Mouse (Mus musculus): ENCODE measurements around the gene Chd2. TPM values are rescaled to one million over a fixed set of nuclear protein-coding genes. Genes with fewer than 3 reads are reported as not detected.

Chd2 gene
- total RNA-seq, 4 experiments from 2014 or later: 42.5 to 70.6 (median 55.4) TPM

DNA sequence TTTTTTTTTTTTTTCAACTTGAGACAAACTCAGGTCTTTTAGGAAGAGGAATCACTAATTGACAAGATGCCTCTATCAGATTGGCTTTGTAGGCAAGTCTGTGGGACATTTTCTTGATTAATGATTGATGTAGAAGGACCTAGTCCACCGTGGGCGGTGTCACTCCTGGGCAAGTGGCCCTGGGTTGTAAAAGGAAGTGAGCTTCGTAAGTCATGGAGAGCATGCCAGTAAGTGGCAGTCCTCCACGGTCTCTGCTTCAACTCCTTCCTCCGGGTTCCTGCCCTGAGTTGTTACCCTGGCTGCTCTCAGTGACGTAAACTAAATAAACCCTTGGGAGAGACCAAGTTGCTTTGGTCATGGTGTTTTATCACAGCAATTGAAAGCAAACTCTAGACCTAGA lies 22.5 kb upstream of the Chd2 start:
- DNase-seq (ENCODE audit: low spot score in 2 of 2): no peak

DNA sequence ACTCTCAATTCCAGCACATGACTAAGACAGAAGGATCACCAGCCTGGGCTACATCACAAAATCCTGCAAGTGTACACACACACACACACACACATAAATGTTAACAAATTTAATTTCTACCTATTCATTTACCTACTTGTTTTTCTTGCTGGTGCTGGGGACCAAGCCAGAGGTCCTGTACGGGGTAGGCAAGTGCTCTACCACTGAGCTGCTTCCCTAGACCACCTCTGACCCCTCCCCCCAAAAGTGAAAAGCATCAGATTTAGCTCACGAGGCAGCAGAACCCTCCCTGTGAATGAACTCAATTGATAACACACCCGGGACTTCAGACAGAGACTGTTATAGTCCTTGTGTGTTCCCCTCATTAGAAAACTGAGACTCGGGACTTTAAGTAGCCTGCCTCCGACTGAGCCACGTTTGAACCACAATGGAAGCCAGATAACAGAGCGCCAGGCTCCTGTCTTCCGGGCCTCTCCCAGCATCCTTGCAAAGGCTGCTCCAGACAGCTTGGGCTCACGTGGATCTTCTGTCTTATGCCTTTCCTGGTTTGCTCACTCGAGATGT lies 19.9 kb upstream of the Chd2 start:
- DNase-seq (ENCODE audit: low spot score in 2 of 2): no peak

DNA sequence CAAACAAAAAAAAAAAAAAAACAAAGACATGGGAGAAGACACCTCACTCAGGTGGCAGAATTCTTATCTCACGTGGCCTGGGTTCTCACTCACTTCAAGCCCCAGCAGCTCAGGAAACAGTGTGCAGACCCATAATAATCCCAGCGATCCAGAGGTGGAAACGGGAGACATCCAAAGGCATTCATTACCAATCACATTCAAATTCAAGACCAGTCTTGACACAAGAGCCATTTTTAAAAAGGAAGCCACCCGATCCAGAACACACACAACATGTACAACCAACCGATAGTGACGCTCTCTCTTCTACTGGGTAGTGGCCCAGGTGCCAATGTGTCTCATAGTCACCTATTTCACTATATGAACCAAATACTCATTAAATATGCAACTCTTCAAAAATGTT lies 19.2 kb upstream of the Chd2 start:
- DNase-seq (ENCODE audit: low spot score in 2 of 2): no peak

DNA sequence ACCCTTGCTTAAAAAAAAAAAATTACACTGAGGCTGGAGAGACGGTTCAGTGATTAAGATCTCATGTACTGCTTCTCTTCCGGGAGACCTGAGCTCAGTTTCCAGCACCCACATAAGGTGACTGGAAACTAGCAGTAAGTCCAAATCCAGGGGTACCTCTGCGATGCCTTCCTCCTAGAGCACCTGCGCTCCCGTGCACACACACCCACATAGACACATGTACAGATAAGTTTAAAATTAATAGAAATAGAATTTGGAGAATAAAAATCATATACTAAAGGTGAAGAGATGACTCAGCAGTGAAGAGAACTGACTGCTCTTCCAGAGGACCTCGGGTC lies 18.2 kb upstream of the Chd2 start:
- no peak for DNase-seq (ENCODE audit: low spot score in 2 of 2)

DNA sequence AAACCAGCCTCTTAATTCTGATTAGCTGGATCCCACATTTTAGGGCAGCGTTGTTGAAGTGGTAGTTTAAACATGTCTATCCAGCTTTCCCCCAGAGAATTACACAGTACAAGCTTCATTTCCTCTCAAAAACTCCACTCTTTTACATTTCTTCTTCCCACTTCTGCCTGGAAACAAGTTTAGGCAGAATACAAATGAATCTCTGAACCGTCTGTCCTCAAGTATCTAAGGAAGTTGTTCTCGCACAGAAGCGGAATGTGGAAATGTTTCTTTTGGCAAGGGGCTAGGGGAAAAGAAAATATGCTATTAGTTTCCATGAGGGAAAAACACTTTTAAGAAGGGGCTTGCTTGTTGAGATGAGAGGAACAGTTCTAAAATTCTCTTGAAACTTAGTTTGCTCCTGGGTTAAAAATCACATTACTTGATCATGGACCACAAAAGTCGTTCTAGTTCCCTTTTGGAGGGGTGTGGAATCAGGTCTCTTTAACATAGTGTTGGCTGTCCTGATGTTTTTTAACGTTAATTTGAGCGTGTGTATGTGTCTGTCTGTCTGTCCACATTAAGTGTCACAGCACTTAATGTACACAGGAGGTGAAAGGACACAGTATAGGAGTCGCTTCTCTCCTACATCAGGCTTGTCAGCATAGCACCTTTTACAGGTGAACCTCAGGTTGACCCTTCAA lies 17.7 kb upstream of the Chd2 start:
- DNase-seq (ENCODE audit: low spot score in 2 of 2): no peak

DNA sequence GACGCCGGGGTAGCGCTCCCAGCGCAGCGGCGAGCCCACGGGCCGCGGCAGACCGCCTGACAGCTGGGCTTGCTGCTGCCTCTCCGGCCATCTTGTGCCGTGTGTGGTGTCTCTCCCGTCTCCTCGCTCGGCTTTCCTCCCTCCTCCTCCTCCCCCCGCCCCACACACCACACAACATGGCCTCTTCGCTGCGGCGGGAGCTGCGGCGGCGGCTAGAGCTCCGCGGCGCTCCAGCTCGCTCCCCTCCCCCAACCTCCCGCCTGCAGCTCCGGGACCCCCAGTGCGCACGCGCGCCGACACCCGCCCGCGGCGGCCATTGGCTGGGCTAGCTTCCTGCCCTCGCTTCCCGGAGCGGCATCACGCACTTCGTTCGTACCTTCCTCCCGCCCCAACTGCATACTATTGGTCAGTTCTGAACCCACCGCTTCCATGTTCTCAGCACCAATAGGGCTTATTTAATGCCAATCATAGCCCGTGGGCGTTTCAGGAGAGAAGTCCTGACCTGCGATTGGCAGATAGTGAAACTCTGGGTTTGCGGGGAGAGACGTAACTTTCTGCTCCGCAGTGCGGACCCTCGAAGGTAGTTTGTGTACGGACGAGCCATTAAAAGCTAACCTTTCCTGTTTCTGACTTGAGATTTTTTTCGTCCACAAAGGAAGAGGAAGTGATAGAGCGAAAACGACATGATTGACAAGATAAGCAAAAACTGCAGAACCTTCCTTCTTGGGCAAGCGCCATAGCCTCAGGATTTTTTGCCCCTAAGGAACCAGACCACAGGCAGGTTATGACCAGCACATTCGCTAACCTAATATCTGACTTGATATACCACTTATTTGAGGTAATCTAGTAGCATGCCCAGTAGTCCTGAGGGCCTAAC lies 16.9 kb upstream of the Chd2 start:
- DNase-seq (ENCODE audit: low spot score in 2 of 2): peak; percentile 99 to 100

DNA sequence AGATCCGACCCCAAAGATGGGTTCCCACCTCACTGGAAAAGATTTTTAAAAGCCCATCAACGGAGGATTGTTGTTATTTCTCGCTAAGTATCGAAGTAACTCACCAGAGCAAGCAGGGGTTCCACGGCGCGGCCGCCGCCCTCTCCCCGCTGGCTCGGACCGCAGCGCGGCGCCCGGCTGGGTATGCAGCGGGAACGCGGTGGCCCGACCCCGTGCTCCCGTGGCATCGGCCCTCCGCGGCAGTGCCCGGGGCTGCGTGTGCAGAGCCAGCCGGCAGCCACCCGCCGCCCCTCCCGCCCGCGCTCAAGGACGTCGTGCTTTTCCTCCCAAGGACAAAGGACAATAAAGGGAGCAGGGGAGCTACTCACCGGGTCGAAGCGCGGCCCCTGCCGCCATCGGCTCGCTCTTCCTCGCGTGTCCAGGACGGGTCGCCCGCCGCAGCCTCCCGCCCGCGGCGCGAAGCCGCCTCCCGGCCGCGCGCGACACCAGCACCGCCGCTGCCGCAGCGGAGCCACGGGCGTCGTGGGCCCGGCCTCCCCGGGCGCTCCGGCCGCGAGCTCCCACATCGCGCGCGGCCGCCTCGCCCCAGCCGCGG lies 16.1 kb upstream of the Chd2 start:
- peak in 1 of 2 experiments; percentile 26 for DNase-seq (ENCODE audit: low spot score in 2 of 2)

DNA sequence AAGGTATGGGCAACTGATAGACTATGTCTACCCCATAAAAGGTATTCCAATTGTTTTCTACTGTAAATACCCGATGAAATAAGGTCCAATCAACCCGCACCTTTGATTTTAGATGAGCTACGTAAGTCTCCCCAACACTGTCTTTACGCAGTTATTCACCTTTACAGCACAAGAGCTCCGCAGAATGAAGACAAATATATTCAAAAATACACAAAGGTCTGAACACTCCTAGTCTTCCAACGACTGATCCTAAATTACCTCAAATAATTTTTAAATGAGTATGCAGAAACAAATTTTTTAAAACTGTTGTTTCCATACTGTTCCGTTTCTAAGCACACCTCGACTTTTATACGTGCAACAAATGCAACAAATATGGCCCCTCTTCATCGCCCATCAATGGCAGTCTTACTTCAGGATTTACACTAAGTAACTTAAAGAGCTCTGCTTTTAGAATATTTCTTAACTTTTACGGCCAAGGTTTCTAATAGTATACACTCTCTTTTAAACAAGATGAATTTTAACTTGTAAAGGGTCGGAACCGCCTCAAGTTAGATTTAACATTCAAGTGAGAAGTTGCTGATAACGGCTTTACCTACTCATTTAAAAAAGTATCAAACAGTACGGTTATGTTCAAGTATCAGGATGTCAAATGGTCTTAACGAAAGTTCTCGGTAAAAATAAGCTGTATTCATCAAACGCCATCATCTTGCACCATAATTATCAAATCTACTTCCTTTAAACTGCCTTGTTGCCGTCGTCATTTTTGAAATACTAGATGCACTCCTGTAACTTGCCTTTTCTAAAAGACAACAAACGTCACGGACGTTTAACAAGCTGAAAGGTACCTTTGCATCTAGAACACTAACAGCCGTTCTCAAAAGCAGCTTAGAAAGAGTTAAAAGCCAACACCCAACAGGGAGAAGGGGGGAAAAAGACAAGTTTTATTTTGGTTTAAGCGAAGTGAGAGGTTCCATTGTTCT lies 15.3 kb upstream of the Chd2 start:
- DNase-seq (ENCODE audit: low spot score in 2 of 2): no peak

DNA sequence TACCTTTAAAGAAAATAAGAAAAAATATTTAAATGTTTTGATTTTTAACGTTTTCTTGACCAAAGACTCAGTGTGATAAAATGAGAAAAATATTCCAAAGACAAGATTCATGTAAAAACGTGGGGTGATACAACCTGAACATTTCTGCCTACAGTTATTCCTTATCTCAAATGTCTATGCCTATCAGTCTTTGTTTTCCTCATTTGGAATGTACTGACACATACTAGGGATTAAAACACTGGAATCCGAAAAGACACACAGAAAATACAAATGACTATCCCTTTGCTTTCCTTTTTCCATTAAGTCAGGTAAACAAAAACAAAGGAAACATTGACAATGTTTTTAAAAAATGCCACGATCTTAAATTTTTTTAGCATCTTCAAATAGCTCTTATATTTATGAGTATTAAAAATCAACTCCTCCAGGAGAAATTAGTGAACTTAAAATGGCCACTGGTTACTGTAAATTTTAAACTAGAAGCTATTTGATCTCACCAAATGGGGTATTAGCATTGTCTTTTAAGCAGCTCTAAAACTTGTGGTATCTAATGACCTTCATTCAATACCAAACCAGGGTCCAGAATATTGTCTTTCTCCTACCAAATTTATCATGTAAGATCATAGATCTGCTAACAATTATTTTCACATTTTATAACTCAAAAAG lies 14.4 kb upstream of the Chd2 start:
- no peak for DNase-seq (ENCODE audit: low spot score in 2 of 2)

DNA sequence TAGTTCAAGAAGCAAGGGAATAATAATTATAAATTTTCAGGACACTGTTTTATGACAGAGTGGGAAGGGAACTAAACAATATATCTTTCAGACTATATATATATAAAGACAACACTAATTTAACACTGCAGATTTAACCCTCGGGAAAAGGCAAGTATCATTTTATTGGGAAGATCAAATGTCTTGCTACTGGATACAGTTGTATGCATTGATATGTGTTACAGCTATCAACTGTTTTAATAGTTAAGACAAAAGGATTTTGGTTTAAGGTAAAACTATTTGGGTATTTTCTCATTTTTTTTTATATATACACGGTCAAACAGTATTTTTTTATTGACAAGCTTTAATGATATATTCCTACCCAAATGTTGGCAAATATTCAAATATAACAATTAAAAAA lies 13.2 kb upstream of the Chd2 start:
- no peak for DNase-seq (ENCODE audit: low spot score in 2 of 2)

DNA sequence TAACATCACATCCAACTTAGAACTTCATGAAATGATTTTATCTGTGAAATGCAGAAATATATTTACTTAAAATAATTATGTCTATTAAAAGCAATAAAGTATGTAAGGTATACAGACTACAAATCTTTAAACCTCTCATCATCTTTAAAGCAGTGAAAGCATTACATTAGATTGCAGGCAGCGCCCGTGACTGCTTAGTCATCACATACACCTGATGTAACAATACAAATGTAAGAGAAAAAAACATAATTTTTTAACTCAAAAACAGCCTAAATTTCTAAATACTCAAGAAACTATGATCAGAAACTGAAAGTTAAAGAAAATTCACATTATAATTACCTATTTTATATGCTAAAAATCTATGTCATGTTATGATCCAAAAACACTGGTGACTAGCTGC lies 11.5 kb upstream of the Chd2 start:
- DNase-seq (ENCODE audit: low spot score in 2 of 2): no peak

DNA sequence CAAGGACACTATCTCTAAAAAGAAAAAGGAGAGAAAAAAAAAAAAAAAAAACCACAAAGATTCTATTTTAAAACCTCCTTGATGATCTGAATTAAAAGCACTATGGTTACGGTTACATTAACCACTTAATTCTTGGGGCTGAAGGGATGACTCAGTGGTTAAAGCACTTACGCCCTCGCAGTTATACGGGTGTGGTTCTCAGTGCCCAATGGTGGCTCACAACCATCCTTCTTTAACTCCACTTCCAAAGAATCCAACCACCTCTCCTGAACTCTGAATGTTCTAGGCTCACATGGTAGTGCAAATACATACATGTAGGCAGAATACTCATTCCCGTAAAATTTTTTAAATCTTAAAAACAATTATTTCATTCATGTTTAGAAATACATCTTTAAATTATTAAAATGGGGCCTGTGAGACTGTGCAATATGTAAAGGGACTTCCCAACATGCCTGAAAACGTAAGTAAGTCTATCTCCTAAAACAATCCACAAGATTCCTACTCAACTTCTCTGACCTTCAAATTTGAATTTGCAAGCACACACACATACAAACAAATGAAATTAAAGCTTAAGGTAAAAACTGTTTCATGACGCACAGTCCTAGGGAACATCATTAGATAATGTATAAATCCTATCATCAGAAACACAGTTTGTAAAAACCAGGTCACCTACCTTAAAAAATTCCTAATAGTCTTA lies 10.6 kb upstream of the Chd2 start:
- no peak for DNase-seq (ENCODE audit: low spot score in 2 of 2)

DNA sequence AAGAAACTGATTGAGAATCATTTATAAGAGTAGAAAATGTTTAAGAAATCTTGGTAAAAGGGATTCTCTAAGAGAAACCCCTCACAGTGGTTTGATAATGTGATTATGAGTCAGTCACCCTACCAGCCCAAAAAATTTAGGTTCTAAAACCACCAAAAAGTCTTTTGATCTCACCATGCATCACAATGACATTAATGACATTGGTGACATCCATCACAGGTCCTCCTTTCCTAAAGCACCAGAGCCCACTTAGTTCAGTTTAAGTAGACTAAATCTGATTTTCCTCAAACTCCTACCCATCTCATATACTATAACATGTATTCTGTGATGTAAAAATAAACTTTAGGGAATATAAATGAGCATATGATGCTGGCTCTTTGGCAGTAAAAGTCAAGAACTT lies 9.7 kb upstream of the Chd2 start:
- DNase-seq (ENCODE audit: low spot score in 2 of 2): no peak

DNA sequence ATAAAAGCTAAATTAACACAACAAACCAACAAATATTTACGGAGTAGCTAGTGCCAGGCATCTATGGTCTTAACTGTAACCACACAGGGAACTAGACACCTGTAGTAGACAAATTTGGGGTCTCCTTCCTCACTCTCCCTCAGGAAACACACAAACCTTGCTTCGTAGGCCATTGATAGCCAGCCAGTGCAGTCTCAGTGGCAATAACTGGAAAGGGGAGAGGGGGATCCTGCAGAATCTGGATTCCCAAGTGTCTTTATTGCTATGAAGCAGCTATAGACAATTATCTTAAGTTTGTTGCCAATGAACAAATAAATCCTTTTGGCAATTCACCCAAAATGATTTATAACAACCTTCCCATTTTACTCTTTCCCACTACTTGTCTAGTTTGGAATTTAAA lies 6.4 kb upstream of the Chd2 start:
- no peak for DNase-seq (ENCODE audit: low spot score in 2 of 2)

DNA sequence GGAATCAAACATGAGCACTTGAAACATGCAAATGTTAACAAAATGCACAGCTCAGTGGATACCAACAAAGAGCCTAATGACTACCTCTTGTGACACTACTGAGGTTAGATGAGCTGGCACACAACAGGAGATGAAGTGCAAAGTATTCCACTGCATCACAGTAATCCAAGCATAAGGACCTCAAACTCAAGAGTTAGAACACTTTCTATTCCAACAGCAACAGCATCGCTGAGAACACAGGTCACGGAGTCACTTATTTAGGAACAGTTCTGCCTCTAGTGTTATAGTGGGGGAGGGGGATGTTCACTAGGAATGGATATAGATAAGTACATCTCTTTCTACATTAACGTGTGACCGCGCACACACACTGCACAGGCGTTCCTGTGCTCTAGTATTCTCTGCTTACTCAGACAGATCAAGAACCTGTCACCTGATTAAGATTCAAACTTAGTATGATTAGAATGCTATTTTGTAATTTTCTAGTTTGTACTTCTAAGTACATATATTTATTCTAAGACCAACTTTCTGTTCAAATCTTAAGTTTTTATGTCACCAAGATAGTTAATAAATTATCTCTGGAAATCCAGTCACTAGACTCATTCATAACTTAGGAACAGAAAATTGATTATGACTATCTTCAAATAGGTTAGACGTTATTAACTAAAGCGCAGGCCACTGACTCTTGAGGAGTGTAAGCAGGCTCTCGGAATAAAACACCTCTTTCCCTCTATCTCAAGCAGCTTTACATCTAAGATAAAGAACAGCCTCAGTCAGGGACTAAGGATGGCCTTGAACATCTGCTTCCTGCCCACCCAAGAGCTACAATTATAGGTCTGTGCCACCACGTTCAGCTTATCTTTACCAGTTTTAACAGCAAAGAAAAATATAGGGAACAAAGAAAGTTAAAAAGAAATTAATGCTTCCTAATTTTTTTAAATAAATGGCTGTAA lies 5.2 kb upstream of the Chd2 start:
- DNase-seq (ENCODE audit: low spot score in 2 of 2): no peak

DNA sequence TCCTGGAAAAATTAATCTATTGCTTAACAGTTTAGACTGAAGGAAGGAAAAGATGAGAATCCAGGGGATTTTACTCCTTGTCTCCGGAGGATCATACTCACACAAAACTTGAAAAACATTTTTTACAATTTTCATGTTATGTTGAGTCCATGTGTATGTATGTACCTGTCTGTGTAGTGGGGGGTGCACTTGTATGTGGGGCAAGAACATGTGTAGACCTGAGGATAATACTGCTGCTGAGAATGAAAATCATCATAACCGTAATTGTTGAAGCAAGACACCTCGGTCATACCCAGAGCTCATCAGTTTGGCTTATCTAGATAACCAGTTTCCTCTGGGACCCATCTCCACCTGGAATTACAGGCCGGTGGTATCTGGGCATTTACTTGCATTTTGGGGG lies 3.4 kb upstream of the Chd2 start:
- DNase-seq (ENCODE audit: low spot score in 2 of 2): no peak

DNA sequence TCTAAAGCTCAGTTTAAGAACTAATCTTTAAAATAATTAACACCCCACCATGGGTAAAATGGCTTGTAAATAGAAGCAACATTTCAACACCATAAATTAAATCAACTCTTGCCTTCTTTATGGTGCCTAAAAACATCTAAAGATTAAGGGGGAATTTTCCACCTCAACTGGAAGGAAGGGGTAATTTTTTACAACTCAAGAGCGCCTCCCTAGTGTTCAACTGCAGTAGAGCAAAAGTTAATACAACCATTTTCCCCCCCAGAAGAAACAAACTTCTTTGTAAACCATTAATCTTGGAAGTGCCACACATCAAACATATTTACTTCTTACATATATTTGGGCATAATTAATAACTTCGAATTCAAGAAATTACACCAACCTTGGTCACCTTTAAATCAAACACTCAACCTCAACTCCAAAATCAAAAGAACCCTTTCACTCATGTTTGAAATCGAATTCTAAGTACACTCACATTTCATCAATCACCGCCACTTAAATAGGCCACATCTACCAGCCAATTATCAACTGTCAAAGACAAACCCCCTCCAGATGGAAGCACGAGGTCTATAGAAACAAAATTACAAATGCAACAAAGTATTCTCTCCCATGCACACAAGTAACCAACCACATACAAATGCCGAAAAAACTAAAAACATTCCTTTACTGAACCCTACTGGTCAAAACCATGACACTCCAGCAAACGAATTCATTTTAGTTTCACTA lies 662 bp upstream of the Chd2 start:
- DNase-seq (ENCODE audit: low spot score in 2 of 2): no peak

DNA sequence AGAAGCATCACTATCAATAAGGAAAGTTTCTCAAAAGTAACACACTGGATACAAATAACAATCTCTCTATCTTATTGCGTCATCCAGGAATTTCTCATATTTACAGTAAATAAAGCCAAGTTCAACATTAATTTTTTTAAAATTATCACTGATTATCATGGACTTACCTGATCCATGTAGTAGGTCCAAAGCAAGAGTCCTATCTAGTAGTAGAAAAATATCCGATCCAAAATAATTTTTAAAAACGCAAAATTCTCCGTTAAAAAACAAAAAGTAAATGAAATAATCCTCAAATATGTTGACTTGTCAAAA lies 595 bp downstream of the Chd2 start:
- DNase-seq (ENCODE audit: low spot score in 2 of 2): no peak
